17 mouse cellular contexts compared by ENCODE assay signal in genomic region chr11:60279483-60279882, GRCm38 (mm10). TPM values are rescaled to one million over a fixed set of nuclear protein-coding genes. Genes with fewer than 3 reads are reported as not detected.
DNase-seq lines count a peak whose midpoint lies in the region; ATAC-seq and TF ChIP-seq lines count a peak whose summit lies in the region.
"Had no signal": no experiment of that assay in that cellular context is flagged by ENCODE, and none has a peak within 500 bp of the region (broad histone marks: within the 10 kb centered on the region; RNA-seq: fewer than 3 reads in every experiment).

No protein-coding gene starts in this region.

- no peak overlapping the region for H3K4me2 ChIP-seq in forebrain, postnatal 0 days (ENCODE audit: low read depth)
- no peak overlapping the region for H3K4me2 ChIP-seq in forebrain, embryonic 16.5 days (ENCODE audit: low read length)
- no peak overlapping the region for H3K4me2 ChIP-seq in kidney, embryonic 15.5 days
- H3K4me2 ChIP-seq in midbrain, embryonic 13.5 days (replicated peaks), result no peak overlapping the region
- H3K4me2 ChIP-seq in liver, embryonic 16.5 days (ENCODE audit: low read depth, low read length), result no peak overlapping the region
- H3K4me2 ChIP-seq: forebrain, embryonic 15.5 days; hindbrain, embryonic 12.5 days; neural tube, embryonic 15.5 days; stomach, embryonic 15.5 days had no signal

- H3K27me3 ChIP-seq in forebrain, postnatal 0 days (ENCODE audit: insufficient read depth, low read length), result no peaks in the 10 kb centered on the region
- H3K27me3 ChIP-seq in forebrain, embryonic 16.5 days (replicated peaks; ENCODE audit: control insufficient read depth, insufficient read depth, low read length), result no peaks in the 10 kb centered on the region
- H3K27me3 ChIP-seq in kidney, embryonic 15.5 days, result no peaks in the 10 kb centered on the region
- H3K27me3 ChIP-seq in midbrain, embryonic 10.5 days (ENCODE audit: low read depth, poor library complexity, severe bottlenecking), result no peaks in the 10 kb centered on the region
- no peaks in the 10 kb centered on the region for H3K27me3 ChIP-seq in midbrain, embryonic 13.5 days
- no peaks in the 10 kb centered on the region for H3K27me3 ChIP-seq in liver, embryonic 16.5 days (ENCODE audit: control insufficient read depth, insufficient read depth, low read depth, low read length)
- H3K27me3 ChIP-seq: forebrain, embryonic 15.5 days; hindbrain, embryonic 12.5 days; neural tube, embryonic 15.5 days; stomach, embryonic 15.5 days had no signal

- H3K4me3 ChIP-seq in forebrain, postnatal 0 days (ENCODE audit: low read depth, low read length), result no peak overlapping the region
- H3K4me3 ChIP-seq in forebrain, embryonic 16.5 days (replicated peaks; ENCODE audit: low read length), result no peak overlapping the region
- H3K4me3 ChIP-seq in kidney, embryonic 15.5 days (replicated peaks), result no peak overlapping the region
- H3K4me3 ChIP-seq in midbrain, embryonic 10.5 days, result no peak overlapping the region
- H3K4me3 ChIP-seq in midbrain, embryonic 13.5 days (replicated peaks), result no peak overlapping the region
- no peak overlapping the region for H3K4me3 ChIP-seq in liver, embryonic 16.5 days (ENCODE audit: low read depth, low read length)
- H3K4me3 ChIP-seq: forebrain, embryonic 15.5 days; hindbrain, embryonic 12.5 days; neural tube, embryonic 15.5 days; stomach, embryonic 15.5 days had no signal

- H3K4me1 ChIP-seq in forebrain, postnatal 0 days (ENCODE audit: insufficient read depth), result no peaks in the 10 kb centered on the region
- H3K4me1 ChIP-seq in forebrain, embryonic 16.5 days (replicated peaks; ENCODE audit: control insufficient read depth, insufficient read depth, low read length), result peaks cover 2% of the 10 kb centered on the region; the same call in 1 of the 2 replicates
- peaks cover 21% of the 10 kb centered on the region for H3K4me1 ChIP-seq in kidney, embryonic 15.5 days
- H3K4me1 ChIP-seq in midbrain, embryonic 10.5 days, result peaks cover 24% of the 10 kb centered on the region
- H3K4me1 ChIP-seq in midbrain, embryonic 13.5 days (replicated peaks), result peaks cover 34% of the 10 kb centered on the region
- peaks cover 23% of the 10 kb centered on the region for H3K4me1 ChIP-seq in liver, embryonic 16.5 days (ENCODE audit: control insufficient read depth, low read depth, low read length)

- peaks cover 3% of the 10 kb centered on the region; the same call in 1 of the 2 replicates for H3K36me3 ChIP-seq in forebrain, postnatal 0 days (ENCODE audit: insufficient read depth)
- 0 out of 2 replicates have a peak, but pooled peaks cover 2% of the 10 kb centered on the region for H3K36me3 ChIP-seq in forebrain, embryonic 16.5 days (ENCODE audit: control insufficient read depth, insufficient read depth)
- H3K36me3 ChIP-seq in kidney, embryonic 15.5 days, result peaks cover 4% of the 10 kb centered on the region; the same call in 1 of the 2 replicates
- no peaks in the 10 kb centered on the region for H3K36me3 ChIP-seq in midbrain, embryonic 10.5 days
- H3K36me3 ChIP-seq in midbrain, embryonic 13.5 days, result 0 out of 2 replicates have a peak, but pooled peaks cover 3% of the 10 kb centered on the region
- no peaks in the 10 kb centered on the region for H3K36me3 ChIP-seq in liver, embryonic 16.5 days (ENCODE audit: control insufficient read depth, insufficient read depth)
- H3K36me3 ChIP-seq: forebrain, embryonic 15.5 days; stomach, embryonic 15.5 days had no signal

- TF ChIP-seq CTCF in forebrain, postnatal 0 days (IDR thresholded peaks at IDR 0.05; ENCODE audit: low read depth), result no peak

- DNase-seq in forebrain, postnatal 0 days, result no peak
- DNase-seq in kidney, postnatal 14 days, result no peak
- DNase-seq in midbrain, embryonic 10.5 days (ENCODE audit: low spot score), result no peak
- DNase-seq in gastrocnemius, postnatal 25 days, result no peak
- DNase-seq: adrenal gland, postnatal 10 days; right cerebral cortex, postnatal 25 days had no signal

- H3K9me3 ChIP-seq in forebrain, postnatal 0 days (ENCODE audit: low read length), result no peaks in the 10 kb centered on the region
- no peaks in the 10 kb centered on the region for H3K9me3 ChIP-seq in forebrain, embryonic 16.5 days (ENCODE audit: control insufficient read depth, low read length)
- no peaks in the 10 kb centered on the region for H3K9me3 ChIP-seq in kidney, embryonic 15.5 days (replicated peaks)
- H3K9me3 ChIP-seq in midbrain, embryonic 10.5 days (replicated peaks), result no peaks in the 10 kb centered on the region
- H3K9me3 ChIP-seq in midbrain, embryonic 13.5 days, result no peaks in the 10 kb centered on the region
- no peaks in the 10 kb centered on the region for H3K9me3 ChIP-seq in liver, embryonic 16.5 days (replicated peaks; ENCODE audit: control insufficient read depth, low read length)
- H3K9me3 ChIP-seq: forebrain, embryonic 15.5 days; G1E; hindbrain, embryonic 12.5 days; neural tube, embryonic 15.5 days; stomach, embryonic 15.5 days had no signal

- H3K9ac ChIP-seq in forebrain, postnatal 0 days, result no peak overlapping the region
- H3K9ac ChIP-seq in forebrain, embryonic 16.5 days (replicated peaks; ENCODE audit: low read depth, low read length), result no peak overlapping the region
- no peak overlapping the region for H3K9ac ChIP-seq in kidney, embryonic 15.5 days
- H3K9ac ChIP-seq in midbrain, embryonic 13.5 days (replicated peaks), result no peak overlapping the region
- H3K9ac ChIP-seq in liver, embryonic 16.5 days (ENCODE audit: low read depth, low read length), result no peak overlapping the region
- H3K9ac ChIP-seq: forebrain, embryonic 15.5 days; hindbrain, embryonic 12.5 days; neural tube, embryonic 15.5 days; stomach, embryonic 15.5 days had no signal

- ATAC-seq in forebrain, postnatal 0 days, result no peak; the same call in 1 of the 2 replicates
- ATAC-seq in forebrain, embryonic 16.5 days, result no peak
- ATAC-seq in kidney, embryonic 15.5 days (replicated peaks; ENCODE audit: low FRiP score), result no peak
- no peak for ATAC-seq in midbrain, embryonic 13.5 days
- ATAC-seq in liver, embryonic 16.5 days (ENCODE audit: low read depth), result peak; percentile 43
- ATAC-seq: activated CD4-positive, CD25-positive, alpha-beta regulatory T cell, adult 4 months; forebrain, embryonic 15.5 days; inflammation-experienced regulatory T-cells, adult 6 months had no signal

- 82% methylated on average over 5 of the region's 5 CpGs for WGBS in forebrain, postnatal 0 days
- 82% methylated on average over 5 of the region's 5 CpGs for WGBS in forebrain, embryonic 16.5 days
- WGBS in kidney, embryonic 15.5 days, result 81% methylated on average over 5 of the region's 5 CpGs
- WGBS in midbrain, embryonic 10.5 days, result 83% methylated on average over 5 of the region's 5 CpGs
- WGBS in midbrain, embryonic 13.5 days, result 85% methylated on average over 5 of the region's 5 CpGs
- 27% methylated on average over 5 of the region's 5 CpGs for WGBS in liver, embryonic 16.5 days (ENCODE audit: insufficient replicate concordance)

- peak overlapping the region; percentile 40; the same call in 1 of the 2 replicates for H3K27ac ChIP-seq in forebrain, postnatal 0 days (ENCODE audit: low read depth, low read length)
- H3K27ac ChIP-seq in forebrain, embryonic 16.5 days (ENCODE audit: low read length), result no peak overlapping the region
- H3K27ac ChIP-seq in kidney, embryonic 15.5 days, result 0 out of 2 replicates have a peak overlapping the region, but pooled peaks have one; percentile 22
- 0 out of 2 replicates have a peak overlapping the region, but pooled peaks have one; percentile 23 for H3K27ac ChIP-seq in midbrain, embryonic 10.5 days (replicated peaks)
- H3K27ac ChIP-seq in midbrain, embryonic 13.5 days, result no peak overlapping the region
- H3K27ac ChIP-seq in liver, embryonic 16.5 days (ENCODE audit: low read length), result peak overlapping the region; percentile 71
- H3K27ac ChIP-seq: forebrain, embryonic 15.5 days had no signal

RNA-seq across cellular contexts. Expression of gene Srebf1, which starts 57.1 kb away (rescaled TPM):
- 56.2 and 70.7 TPM in 2 replicates for total RNA-seq in forebrain, postnatal 0 days (2014; rRNA removed)
- polyA plus RNA-seq in forebrain, postnatal 0 days (2015; fragmentation: Nextera tagmentation; extraction: Ambion mirVana), result 28.9 and 32.8 TPM in 2 replicates
- polyA plus RNA-seq in forebrain, embryonic 16.5 days (2015; fragmentation: Nextera tagmentation; extraction: Ambion mirVana), result 41.1 and 46.9 TPM in 2 replicates
- polyA plus RNA-seq in kidney, embryonic 15.5 days (2015; fragmentation: Nextera tagmentation; extraction: Ambion mirVana), result 56.3 and 60.0 TPM in 2 replicates
- 47.0 and 51.0 TPM in 2 replicates for polyA plus RNA-seq in midbrain, embryonic 10.5 days (2016; fragmentation: Nextera tagmentation; extraction: Ambion mirVana)
- 38.5 and 46.0 TPM in 2 replicates for polyA plus RNA-seq in midbrain, embryonic 13.5 days (2015; fragmentation: Nextera tagmentation; extraction: Ambion mirVana)
- polyA plus RNA-seq in liver, embryonic 16.5 days (2015; fragmentation: Nextera tagmentation; extraction: Ambion mirVana), result 42.7 and 51.7 TPM in 2 replicates
- total RNA-seq in gastrocnemius, postnatal 25 days (2021), result 10 to 100 TPM; 16.8 to 20.0 TPM

Comparison
In these comparisons a context has a peak if more than half of its experiments do, and no peak if none do; other contexts are left out.
1. H3K27ac ChIP-seq: peak in forebrain, postnatal 0 days (single experiment), kidney, embryonic 15.5 days (single experiment), midbrain, embryonic 10.5 days (single experiment) and liver, embryonic 16.5 days (single experiment); none in forebrain, embryonic 16.5 days (single experiment) and midbrain, embryonic 13.5 days (single experiment).